Mouse (Mus musculus) lung, embryonic 14.5 days (tissue): ENCODE measurements around the gene Scgb1a1. TPM values are rescaled to one million over a fixed set of nuclear protein-coding genes. Genes with fewer than 3 reads are reported as not detected.
A peak's percentile ranks its signal among the peaks of the same experiment; 100 is the strongest.

Experiments used
- ATAC-seq: fragments of 200-750 bp; cut with Nextera tagmentation; 2 replicates; pipeline ENCODE4 v1.8.0; 2017; ENCODE audit warnings: mild to moderate bottlenecking, moderate TSS enrichment, moderate library complexity; ENCODE audit not compliant: insufficient read depth
- DNase-seq: peaks from one replicate; pipeline ENCODE4 v3.0.0-alpha.2; 2015
- H3K27ac ChIP-seq: fragments of 300-500 bp; sonication (generic); 2 replicates; pipeline ENCODE4 v1.5.1; 2014; ENCODE audit warnings: low read depth, mild to moderate bottlenecking, moderate library complexity
- H3K27me3 ChIP-seq: fragments of 300-500 bp; sonication (generic); 2 replicates; pipeline ENCODE4 v1.6.1; 2014; ENCODE audit warnings: low read length, control low read depth; ENCODE audit not compliant: insufficient read depth
- H3K36me3 ChIP-seq: fragments of 300-500 bp; sonication (generic); 2 replicates; pipeline ENCODE4 v1.6.1; 2014; ENCODE audit warnings: control low read depth; ENCODE audit not compliant: insufficient read depth
- H3K4me1 ChIP-seq: fragments of 300-500 bp; sonication (generic); 2 replicates; pipeline ENCODE4 v1.6.1; 2014; ENCODE audit warnings: antibody characterized with exemption, control low read depth; ENCODE audit not compliant: insufficient read depth
- H3K4me2 ChIP-seq: fragments of 300-500 bp; sonication (generic); 2 replicates; pipeline ENCODE4 v1.6.1; 2014; ENCODE audit warnings: mild to moderate bottlenecking
- H3K4me3 ChIP-seq: fragments of 300-500 bp; sonication (generic); 2 replicates; pipeline ENCODE4 v1.5.1; 2014; ENCODE audit warnings: low read depth, low read length
- H3K9ac ChIP-seq: fragments of 300-500 bp; sonication (generic); 2 replicates; pipeline ENCODE4 v1.6.1; 2014
- H3K9me3 ChIP-seq: fragments of 300-500 bp; sonication (generic); 2 replicates; pipeline ENCODE4 v1.6.1; 2016; ENCODE audit warnings: low read depth, low read length, control low read depth
- CTCF ChIP-seq: IDR thresholded peaks from 2 replicates; pipeline ENCODE4 v1.5.1; 2016; ENCODE audit warnings: antibody characterized with exemption, low read depth
- WGBS: fragments of 180-500 bp; shearing (Covaris S2); extraction: QIAGEN DNeasy Blood & Tissue Kit; methylation state at CpG from one replicate; pipeline ENCODE4 v1.1.7; 2014; 5-methylcytosine and 5-hydroxymethylcytosine counted together
- polyA plus RNA-seq: library from polyadenylated mRNA; unstranded; fragments of >200 nt; fragmentation: Nextera tagmentation; extraction: Ambion mirVana; gene quantifications from 2 replicates; pipeline ENCODE4 v1.2.1, GENCODE M21; 2014

The Scgb1a1 gene
- polyA plus RNA-seq, 1 experiment from 2014 or later = not detected

- Histone ChIP-seq H3K36me3 (no peaks in the 10 kb centered on the region), H3K4me3 (no peak overlapping the region), H3K27ac (peak overlapping the region; percentile 34; the same call in 1 of the 2 replicates), H3K4me2 (no peak overlapping the region), H3K4me1 (peaks cover 22% of the 10 kb centered on the region), H3K9me3 (no peaks in the 10 kb centered on the region), H3K27me3 (no peaks in the 10 kb centered on the region), H3K9ac (no peak overlapping the region)
- peak; percentile 46; the same call in 1 of the 2 replicates for ATAC-seq
- WGBS = 40% methylated on average over 9 of the region's 9 CpGs
- no peak for TF ChIP-seq CTCF
- peak; percentile 57 for DNase-seq
Observed at GRCm38 (mm10) chr19:9065621-9066561, 21.9 kb downstream of the Scgb1a1 start.

GRCm38 (mm10) chr19:9063831-9064230 lies 23.9 kb downstream of the Scgb1a1 start:
- TF ChIP-seq CTCF = no peak
- no peak overlapping the region for H3K4me2 ChIP-seq
- WGBS = 68% methylated on average over 3 of the region's 3 CpGs
- H3K27me3 ChIP-seq = no peaks in the 10 kb centered on the region
- H3K9me3 ChIP-seq = no peaks in the 10 kb centered on the region
- no peak overlapping the region for H3K4me3 ChIP-seq
- no peak overlapping the region for H3K27ac ChIP-seq
- H3K36me3 ChIP-seq = no peaks in the 10 kb centered on the region
- DNase-seq (no peak), ATAC-seq (no peak)
- peaks cover 8% of the 10 kb centered on the region; the same call in 1 of the 2 replicates for H3K4me1 ChIP-seq
- no peak overlapping the region for H3K9ac ChIP-seq

GRCm38 (mm10) chr19:9062822-9063221 lies 24.9 kb downstream of the Scgb1a1 start:
- Histone ChIP-seq H3K4me1 (peaks cover 8% of the 10 kb centered on the region; the same call in 1 of the 2 replicates), H3K4me2 (no peak overlapping the region), H3K9me3 (no peaks in the 10 kb centered on the region), H3K9ac (no peak overlapping the region), H3K36me3 (no peaks in the 10 kb centered on the region), H3K27me3 (no peaks in the 10 kb centered on the region), H3K4me3 (no peak overlapping the region), H3K27ac (no peak overlapping the region)
- 80% methylated on average over 2 of the region's 2 CpGs for WGBS
- ATAC-seq (no peak), DNase-seq (no peak)
- TF ChIP-seq CTCF = no peak

DNA sequence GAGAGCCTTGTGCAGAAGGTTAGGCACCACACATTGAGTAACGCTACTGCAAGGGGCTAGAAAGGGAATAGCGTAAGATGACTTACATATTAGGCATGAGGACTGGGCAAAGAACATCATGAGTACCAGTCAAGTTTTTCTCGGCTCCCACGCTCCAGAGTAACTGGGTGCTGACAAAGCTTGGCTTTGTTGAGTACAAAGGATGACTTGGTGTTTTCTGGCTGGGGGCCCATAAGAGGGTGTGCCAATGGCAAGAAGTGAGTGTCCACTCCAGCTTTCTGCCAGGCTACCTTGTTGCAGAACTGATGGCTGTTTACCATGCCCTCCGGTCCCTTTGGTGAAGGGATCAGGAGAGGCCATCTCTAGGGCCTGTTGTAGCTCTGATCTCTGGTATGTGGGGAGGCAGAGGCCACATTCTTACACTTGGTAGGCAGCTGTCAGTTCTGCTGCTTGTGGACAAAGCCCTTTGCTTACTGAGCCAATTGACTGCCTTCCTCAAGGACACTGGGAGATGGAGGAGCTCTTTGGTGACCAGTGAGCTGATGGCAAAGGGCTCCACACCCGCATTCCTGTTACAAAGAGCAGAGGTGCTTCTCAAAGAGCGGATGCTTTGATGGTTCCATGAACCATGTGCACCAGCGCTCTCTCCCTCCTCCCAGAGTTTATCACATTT lies 26.4 kb downstream of the Scgb1a1 start:
- Histone ChIP-seq H3K4me2 (no peak overlapping the region), H3K9me3 (no peaks in the 10 kb centered on the region), H3K36me3 (no peaks in the 10 kb centered on the region), H3K27ac (no peak overlapping the region), H3K9ac (no peak overlapping the region), H3K4me3 (no peak overlapping the region), H3K4me1 (peaks cover 4% of the 10 kb centered on the region; the same call in 1 of the 2 replicates), H3K27me3 (no peaks in the 10 kb centered on the region)
- WGBS = 82% methylated on average over 8 of the region's 8 CpGs
- no peak for TF ChIP-seq CTCF
- DNase-seq (no peak), ATAC-seq (no peak)

GRCm38 (mm10) chr19:9060103-9060502 lies 27.7 kb downstream of the Scgb1a1 start:
- no peak overlapping the region for H3K4me2 ChIP-seq
- H3K4me1 ChIP-seq = no peaks in the 10 kb centered on the region
- H3K36me3 ChIP-seq = no peaks in the 10 kb centered on the region
- H3K9me3 ChIP-seq = no peaks in the 10 kb centered on the region
- H3K27ac ChIP-seq = no peak overlapping the region
- DNase-seq (no peak), ATAC-seq (no peak)
- no peak for TF ChIP-seq CTCF
- H3K4me3 ChIP-seq = no peak overlapping the region
- no peaks in the 10 kb centered on the region for H3K27me3 ChIP-seq
- WGBS = 65% methylated on average over 4 of the region's 4 CpGs
- no peak overlapping the region for H3K9ac ChIP-seq

DNA sequence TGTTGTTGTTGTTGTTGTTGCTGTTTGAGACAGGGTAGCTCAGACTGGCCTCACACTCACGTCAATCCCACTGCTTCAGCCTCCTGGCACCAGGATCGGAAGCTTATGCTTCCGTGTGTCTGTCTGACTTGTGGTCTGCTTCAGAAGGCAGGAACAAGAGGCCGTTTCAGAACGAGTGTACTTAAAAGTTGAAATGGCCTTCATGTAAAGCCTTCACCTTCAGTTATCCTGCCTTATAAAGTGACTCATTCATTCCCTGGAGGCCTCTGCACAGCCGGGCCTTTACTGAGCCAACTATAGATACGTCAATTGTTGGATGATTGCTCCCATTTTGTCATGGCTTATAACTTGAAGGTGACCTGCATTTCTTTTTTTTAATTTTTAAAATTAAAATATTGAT lies 28.4 kb downstream of the Scgb1a1 start:
- H3K9ac ChIP-seq = no peak overlapping the region
- 68% methylated on average over 7 of the region's 7 CpGs for WGBS
- no peak for DNase-seq
- no peaks in the 10 kb centered on the region for H3K9me3 ChIP-seq
- no peak for TF ChIP-seq CTCF
- no peak overlapping the region for H3K4me3 ChIP-seq
- no peaks in the 10 kb centered on the region for H3K4me1 ChIP-seq
- H3K27ac ChIP-seq = no peak overlapping the region
- ATAC-seq = no peak
- H3K27me3 ChIP-seq = no peaks in the 10 kb centered on the region
- no peak overlapping the region for H3K4me2 ChIP-seq
- H3K36me3 ChIP-seq = no peaks in the 10 kb centered on the region

GRCm38 (mm10) chr19:9058944-9059343 lies 28.8 kb downstream of the Scgb1a1 start:
- no peak overlapping the region for H3K4me2 ChIP-seq
- 78% methylated on average over 4 of the region's 4 CpGs for WGBS
- DNase-seq = no peak
- no peaks in the 10 kb centered on the region for H3K36me3 ChIP-seq
- H3K4me3 ChIP-seq = no peak overlapping the region
- H3K27me3 ChIP-seq = no peaks in the 10 kb centered on the region
- H3K4me1 ChIP-seq = no peaks in the 10 kb centered on the region
- H3K9me3 ChIP-seq = no peaks in the 10 kb centered on the region
- H3K9ac ChIP-seq = no peak overlapping the region
- no peak for ATAC-seq
- H3K27ac ChIP-seq = no peak overlapping the region
- TF ChIP-seq CTCF = no peak
